Mouse (Mus musculus) cortical plate, adult 2 months (tissue): ENCODE measurements around the gene Pde6h. TPM values are rescaled to one million over a fixed set of nuclear protein-coding genes. Genes with fewer than 3 reads are reported as not detected.
A peak's percentile ranks its signal among the peaks of the same experiment; 100 is the strongest.

ENCODE experiments used
- H3K27ac ChIP-seq: fragments of 200-500 bp; 2 replicates; pipeline ENCODE4 v1.5.1; 2012; ENCODE audit warnings: low read length, control low read depth, inconsistent platforms; ENCODE audit not compliant: insufficient read depth
- H3K4me1 ChIP-seq: fragments of 200-500 bp; 2 replicates; pipeline ENCODE4 v1.6.1; 2011; ENCODE audit warnings: low read length; ENCODE audit not compliant: control insufficient read depth, insufficient read depth
- H3K4me3 ChIP-seq: fragments of 200-500 bp; 2 replicates; pipeline ENCODE4 v1.5.1; 2011; ENCODE audit warnings: mild to moderate bottlenecking, low read length, control low read depth; ENCODE audit not compliant: insufficient read depth
- CTCF ChIP-seq: fragments of 200-500 bp; IDR thresholded peaks from 2 replicates; pipeline ENCODE4 v1.5.1; 2011; ENCODE audit warnings: mild to moderate bottlenecking, control low read depth, low read length; ENCODE audit not compliant: insufficient read depth; ENCODE audit errors: extremely low read depth
- POLR2A ChIP-seq: fragments of 200-500 bp; IDR thresholded peaks from 2 replicates; pipeline ENCODE4 v1.6.1; 2011; ENCODE audit warnings: mild to moderate bottlenecking, low read length, control low read depth; ENCODE audit not compliant: insufficient read depth; ENCODE audit errors: extremely low read depth
- polyA plus RNA-seq: library from polyadenylated mRNA; depleted of rRNA; stranded (reverse); fragments of >200 nt; gene quantifications from 2 replicates; pipeline ENCODE4 v1.2.3, GENCODE M21; 2012

Gene Pde6h
- polyA plus RNA-seq, 1 experiment = 0.46 TPM

DNA sequence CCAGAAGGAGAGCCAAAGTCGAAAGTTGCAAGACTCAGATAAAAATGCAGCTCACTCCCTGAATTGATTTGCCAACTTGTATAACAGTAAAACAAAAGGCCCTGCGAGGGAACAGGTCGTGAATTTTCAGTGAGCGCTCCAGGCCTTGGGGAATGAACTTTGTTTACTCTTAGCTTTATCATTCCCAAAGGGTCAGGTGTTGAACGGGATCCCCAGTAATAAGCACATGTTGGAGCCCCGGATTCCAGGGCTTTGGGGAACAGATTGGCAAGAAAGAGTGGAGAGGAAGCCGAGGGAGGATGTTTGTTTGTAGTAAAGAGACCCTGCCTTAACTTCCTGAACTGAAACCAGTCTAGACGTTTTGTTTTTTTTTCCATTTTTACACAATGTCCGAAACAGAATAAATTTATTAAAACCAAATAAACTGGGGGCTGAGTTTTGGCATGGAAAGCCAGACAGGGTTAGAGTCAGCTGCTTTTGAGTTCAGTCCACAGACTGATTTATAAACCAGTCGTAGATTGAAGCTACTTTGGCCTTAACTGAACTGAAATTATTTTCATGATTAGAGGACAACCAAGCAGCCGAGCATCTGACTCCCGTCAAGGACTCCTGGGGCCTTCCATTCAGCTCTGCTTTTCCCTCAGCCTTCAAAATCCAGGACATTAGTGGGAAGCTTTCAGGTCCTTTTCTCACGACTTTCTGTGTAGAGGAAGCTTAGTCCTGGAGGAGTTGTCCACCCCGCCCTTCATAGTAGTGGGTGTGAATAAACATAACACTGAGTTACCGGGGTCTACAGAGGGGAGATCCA is 28.9 kb upstream of the Pde6h start:
- TF ChIP-seq POLR2A (no peak), CTCF (no peak)
- 0 out of 2 replicates have a peak overlapping the region, but pooled peaks have one; percentile 53 for H3K27ac ChIP-seq
- H3K4me1 ChIP-seq = no peaks in the 10 kb centered on the region
- no peak overlapping the region for H3K4me3 ChIP-seq

DNA sequence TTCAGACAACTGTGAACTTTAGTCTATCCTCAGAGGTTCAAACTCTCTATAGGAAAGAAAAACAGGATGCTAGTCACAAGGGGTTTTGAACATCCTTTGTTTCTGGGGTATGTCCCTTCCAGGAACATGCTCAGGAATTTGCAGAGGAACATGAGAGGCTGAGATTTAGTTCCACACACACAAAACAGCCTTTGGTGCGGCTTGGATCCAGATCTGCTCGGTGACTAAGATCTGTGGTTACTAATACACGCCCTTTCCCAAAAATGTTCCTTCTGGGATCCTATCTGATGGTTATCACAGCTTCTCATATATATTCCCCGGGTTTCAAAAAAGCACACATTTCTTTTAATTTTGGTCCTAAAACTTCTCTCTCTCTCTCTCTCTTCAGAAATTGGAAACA is 25.8 kb upstream of the Pde6h start:
- Histone ChIP-seq H3K27ac (no peak overlapping the region), H3K4me1 (no peaks in the 10 kb centered on the region), H3K4me3 (no peak overlapping the region)
- TF ChIP-seq POLR2A (no peak), CTCF (no peak)

GRCm38 (mm10) chr6:136898222-136898621 is 25.4 kb upstream of the Pde6h start:
- H3K4me1 ChIP-seq = no peaks in the 10 kb centered on the region
- H3K27ac ChIP-seq = no peak overlapping the region
- H3K4me3 ChIP-seq = no peak overlapping the region
- TF ChIP-seq POLR2A (no peak), CTCF (no peak)

GRCm38 (mm10) chr6:136898954-136899353 is 24.7 kb upstream of the Pde6h start:
- no peaks in the 10 kb centered on the region for H3K4me1 ChIP-seq
- H3K4me3 ChIP-seq = no peak overlapping the region
- H3K27ac ChIP-seq = no peak overlapping the region
- TF ChIP-seq CTCF = no peak
- TF ChIP-seq POLR2A = no peak

GRCm38 (mm10) chr6:136900369-136901009 is 23.1 kb upstream of the Pde6h start:
- Histone ChIP-seq H3K27ac (no peak overlapping the region), H3K4me3 (no peak overlapping the region), H3K4me1 (no peaks in the 10 kb centered on the region)
- no peak for TF ChIP-seq POLR2A
- TF ChIP-seq CTCF = no peak

GRCm38 (mm10) chr6:136901010-136901409 is 22.6 kb upstream of the Pde6h start:
- no peaks in the 10 kb centered on the region; the same call in 1 of the 2 replicates for H3K4me1 ChIP-seq
- no peak overlapping the region for H3K27ac ChIP-seq
- no peak overlapping the region for H3K4me3 ChIP-seq
- TF ChIP-seq POLR2A (no peak), CTCF (no peak)

DNA sequence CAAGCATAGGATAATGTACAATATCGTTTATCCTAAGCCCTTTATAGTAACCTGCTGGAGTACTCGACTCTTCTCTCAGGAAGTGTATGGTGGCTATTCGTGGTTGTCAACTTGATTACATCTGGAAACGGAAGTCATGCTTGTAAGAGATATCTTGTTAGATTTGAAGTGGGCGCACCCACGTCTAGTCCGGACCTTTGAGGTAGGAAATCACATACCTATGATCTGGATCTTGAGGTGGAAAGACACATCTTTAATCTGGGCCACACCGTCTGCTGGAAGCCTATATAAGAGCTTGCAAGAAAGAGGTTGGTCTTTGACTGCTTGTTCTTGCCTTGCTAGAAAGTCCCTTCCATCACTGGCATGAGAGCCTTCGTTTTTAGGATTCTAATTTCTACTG is 21.1 kb upstream of the Pde6h start:
- TF ChIP-seq CTCF (no peak), POLR2A (no peak)
- H3K4me1 ChIP-seq = peaks cover 2% of the 10 kb centered on the region
- no peak overlapping the region for H3K4me3 ChIP-seq
- H3K27ac ChIP-seq = no peak overlapping the region

GRCm38 (mm10) chr6:136903885-136904470 is 19.7 kb upstream of the Pde6h start:
- no peak overlapping the region for H3K27ac ChIP-seq
- TF ChIP-seq POLR2A (no peak), CTCF (no peak)
- no peak overlapping the region for H3K4me3 ChIP-seq
- peaks cover 2% of the 10 kb centered on the region for H3K4me1 ChIP-seq

GRCm38 (mm10) chr6:136906283-136906936 is 17.2 kb upstream of the Pde6h start:
- H3K27ac ChIP-seq = no peak overlapping the region
- TF ChIP-seq POLR2A = no peak
- TF ChIP-seq CTCF = no peak
- no peak overlapping the region for H3K4me3 ChIP-seq
- peaks cover 2% of the 10 kb centered on the region for H3K4me1 ChIP-seq

DNA sequence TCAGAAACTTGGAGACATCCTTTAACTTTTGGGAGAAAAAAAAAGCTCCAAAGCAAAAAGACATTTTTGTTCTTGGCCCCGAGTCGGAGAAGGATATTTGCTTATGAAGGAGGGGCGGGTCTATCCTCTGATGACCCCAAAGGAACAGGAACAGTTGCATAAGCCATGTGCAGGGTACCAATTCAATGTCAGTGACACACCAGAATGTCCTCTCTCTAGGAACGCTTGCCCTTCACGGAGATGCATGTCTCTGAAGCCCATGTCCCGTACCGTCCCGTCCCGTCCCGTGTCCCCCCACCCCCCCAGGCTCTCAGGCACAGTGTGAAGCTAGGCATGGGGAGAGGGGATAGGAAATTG is 16.7 kb upstream of the Pde6h start:
- Histone ChIP-seq H3K27ac (0 out of 2 replicates have a peak overlapping the region, but pooled peaks have one; percentile 12), H3K4me3 (no peak overlapping the region), H3K4me1 (peaks cover 2% of the 10 kb centered on the region)
- TF ChIP-seq POLR2A = no peak
- TF ChIP-seq CTCF = no peak
